Mouse (Mus musculus): ENCODE data around the gene St3gal3. TPM values are rescaled to one million over a fixed set of nuclear protein-coding genes. Genes with fewer than 3 reads are reported as not detected.

Gene St3gal3
- total and polyA plus RNA-seq, 2 experiments from 2014 or later = 11.8 to 50.9 TPM

DNA sequence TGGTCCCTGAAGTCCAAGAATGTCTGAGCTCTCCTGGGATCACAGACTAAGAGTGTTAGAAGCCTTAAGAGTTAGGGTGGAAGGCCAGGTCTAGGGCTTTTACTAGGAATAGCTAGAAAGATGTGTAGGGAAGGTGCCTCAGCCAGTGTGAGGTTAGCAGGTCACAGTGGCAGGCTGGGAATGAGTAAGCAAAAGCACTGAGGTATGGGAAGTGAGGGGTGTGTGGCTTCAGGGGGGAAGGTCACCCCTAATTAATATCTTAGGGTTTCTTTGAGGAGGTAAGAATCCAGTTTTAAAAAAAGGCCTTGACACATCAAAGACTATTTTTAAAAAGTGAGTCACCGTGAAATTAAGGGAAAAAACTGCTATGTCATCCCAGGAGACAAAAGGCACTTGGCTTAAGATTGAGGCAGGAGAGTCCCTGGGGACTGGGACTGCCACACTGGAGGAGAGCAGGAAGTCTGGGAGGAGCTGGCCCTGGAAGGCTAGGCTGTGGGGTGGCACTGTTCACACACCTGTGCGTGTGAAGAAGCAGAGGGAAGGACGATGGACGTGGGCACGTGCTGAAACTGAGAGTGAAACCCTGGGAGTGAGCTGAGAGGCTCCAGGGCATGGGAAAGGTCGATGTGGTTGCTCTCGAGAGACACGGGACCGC lies 72.8 kb downstream of the St3gal3 start:
- ATAC-seq = no peak
- Histone ChIP-seq H3K27me3 (ENCODE audit: insufficient read depth, low read length) (no peaks in the 10 kb centered on the region), H3K4me3 (ENCODE audit: low read length) (no peak overlapping the region), H3K9me3 (ENCODE audit: low read length) (no peaks in the 10 kb centered on the region), H3K4me1 (ENCODE audit: insufficient read depth, low read length) (peaks cover 3% of the 10 kb centered on the region; the same call in 1 of the 2 replicates), H3K27ac (no peak overlapping the region), H3K4me2 (ENCODE audit: low read depth, low read length) (no peak overlapping the region), H3K36me3 (ENCODE audit: insufficient read depth, low read length) (no peaks in the 10 kb centered on the region), H3K9ac (replicated peaks; ENCODE audit: low read length) (no peak overlapping the region)
- DNase-seq (ENCODE audit: low spot score) = no peak
- WGBS = 52% methylated on average over 9 of the region's 9 CpGs
- TF ChIP-seq CTCF (IDR thresholded peaks at IDR 0.05; ENCODE audit: low read depth) = no peak

- DNase-seq (ENCODE audit: low spot score) = no peak
- Histone ChIP-seq H3K9ac (replicated peaks; ENCODE audit: low read length) (no peak overlapping the region), H3K4me1 (ENCODE audit: insufficient read depth, low read length) (peaks cover 3% of the 10 kb centered on the region; the same call in 1 of the 2 replicates), H3K4me3 (ENCODE audit: low read length) (no peak overlapping the region), H3K27me3 (ENCODE audit: insufficient read depth, low read length) (no peaks in the 10 kb centered on the region), H3K9me3 (ENCODE audit: low read length) (no peaks in the 10 kb centered on the region), H3K36me3 (ENCODE audit: insufficient read depth, low read length) (no peaks in the 10 kb centered on the region), H3K27ac (no peak overlapping the region), H3K4me2 (ENCODE audit: low read depth, low read length) (no peak overlapping the region)
- ATAC-seq = no peak
- no peak for TF ChIP-seq CTCF (IDR thresholded peaks at IDR 0.05; ENCODE audit: low read depth)
- 92% methylated on average over 13 of the region's 13 CpGs for WGBS
Measured at GRCm38 (mm10) chr4:118060915-118061530, 73.7 kb downstream of the St3gal3 start.

DNA sequence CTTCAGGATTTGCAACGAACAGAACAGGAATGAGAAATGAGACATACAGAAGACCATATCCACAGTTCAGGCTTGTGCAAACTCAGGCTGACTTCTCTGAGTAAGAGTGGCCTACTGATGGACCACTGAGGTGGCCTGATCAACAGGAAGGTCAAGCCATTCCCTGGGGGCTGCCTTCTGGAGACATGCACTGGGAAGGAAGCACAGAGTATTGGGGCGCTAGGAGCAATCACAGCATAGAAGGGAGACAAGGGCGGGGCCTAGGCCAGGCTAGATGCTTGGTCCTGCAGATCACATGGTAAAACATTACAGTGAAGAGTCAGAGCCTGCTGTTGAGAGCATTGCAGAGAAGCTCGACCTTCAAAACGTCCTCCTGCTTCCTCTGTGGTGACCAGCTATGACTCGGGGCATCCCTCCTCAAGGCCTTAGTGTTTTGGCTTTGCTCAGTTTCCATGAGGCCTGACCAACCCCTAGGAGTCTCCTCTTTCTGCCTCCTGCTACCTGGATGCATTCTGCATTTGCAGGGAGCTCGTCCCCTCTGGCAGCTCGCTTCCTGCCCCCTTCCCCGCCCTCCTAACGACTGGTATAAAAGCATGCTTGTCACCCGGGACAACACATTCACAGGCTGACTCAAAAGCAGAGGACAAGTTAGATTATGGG lies 74.8 kb downstream of the St3gal3 start:
- no peak overlapping the region for H3K4me3 ChIP-seq (ENCODE audit: low read length)
- WGBS = 59% methylated on average over 11 of the region's 11 CpGs
- no peak for TF ChIP-seq CTCF (IDR thresholded peaks at IDR 0.05; ENCODE audit: low read depth)
- no peak for ATAC-seq
- no peaks in the 10 kb centered on the region for H3K27me3 ChIP-seq (ENCODE audit: insufficient read depth, low read length)
- H3K4me1 ChIP-seq (ENCODE audit: insufficient read depth, low read length) = peaks cover 3% of the 10 kb centered on the region; the same call in 1 of the 2 replicates
- H3K36me3 ChIP-seq (ENCODE audit: insufficient read depth, low read length) = no peaks in the 10 kb centered on the region
- no peak overlapping the region for H3K4me2 ChIP-seq (ENCODE audit: low read depth, low read length)
- H3K9ac ChIP-seq (replicated peaks; ENCODE audit: low read length) = no peak overlapping the region
- no peaks in the 10 kb centered on the region for H3K9me3 ChIP-seq (ENCODE audit: low read length)
- no peak for DNase-seq (ENCODE audit: low spot score)
- no peak overlapping the region for H3K27ac ChIP-seq

- Histone ChIP-seq H3K4me3 (ENCODE audit: low read length) (no peak overlapping the region), H3K27me3 (ENCODE audit: insufficient read depth, low read length) (no peaks in the 10 kb centered on the region), H3K27ac (no peak overlapping the region), H3K36me3 (ENCODE audit: insufficient read depth, low read length) (no peaks in the 10 kb centered on the region), H3K4me2 (ENCODE audit: low read depth, low read length) (no peak overlapping the region), H3K9me3 (ENCODE audit: low read length) (no peaks in the 10 kb centered on the region), H3K4me1 (ENCODE audit: insufficient read depth, low read length) (peaks cover 3% of the 10 kb centered on the region; the same call in 1 of the 2 replicates), H3K9ac (replicated peaks; ENCODE audit: low read length) (no peak overlapping the region)
- no peak for TF ChIP-seq CTCF (IDR thresholded peaks at IDR 0.05; ENCODE audit: low read depth)
- DNase-seq (ENCODE audit: low spot score) (peak; percentile 48), ATAC-seq (0 out of 2 replicates have a peak, but pooled peaks have one; percentile 43)
- WGBS = 50% methylated on average over 12 of the region's 12 CpGs
Measured at GRCm38 (mm10) chr4:118058116-118058677, 76.5 kb downstream of the St3gal3 start.

DNA sequence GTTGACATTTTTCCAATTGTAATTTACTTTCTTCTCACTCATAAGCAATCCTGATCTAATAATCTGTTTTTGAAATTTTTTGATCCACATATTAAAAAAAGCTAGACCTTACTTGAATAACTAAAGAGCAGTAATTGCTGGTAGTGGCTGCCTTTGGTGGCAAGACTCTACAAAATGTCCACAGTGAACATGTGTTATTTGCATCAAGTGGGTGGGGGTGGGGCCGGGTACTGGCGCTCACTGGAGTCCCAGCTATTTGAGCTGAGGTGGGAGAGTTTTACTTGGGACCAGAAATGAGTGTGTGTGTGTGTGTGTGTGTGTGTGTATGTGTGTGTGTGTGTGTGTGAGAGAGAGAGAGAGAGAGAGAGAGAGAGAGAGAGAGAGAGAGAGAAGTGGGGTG lies 77.6 kb downstream of the St3gal3 start:
- no peak overlapping the region for H3K4me2 ChIP-seq (ENCODE audit: low read depth, low read length)
- no peak overlapping the region for H3K4me3 ChIP-seq (ENCODE audit: low read length)
- H3K4me1 ChIP-seq (ENCODE audit: insufficient read depth, low read length) = peaks cover 3% of the 10 kb centered on the region; the same call in 1 of the 2 replicates
- no peaks in the 10 kb centered on the region for H3K27me3 ChIP-seq (ENCODE audit: insufficient read depth, low read length)
- no peak for DNase-seq (ENCODE audit: low spot score)
- no peaks in the 10 kb centered on the region for H3K36me3 ChIP-seq (ENCODE audit: insufficient read depth, low read length)
- no peak for ATAC-seq
- H3K27ac ChIP-seq = no peak overlapping the region
- H3K9ac ChIP-seq (replicated peaks; ENCODE audit: low read length) = no peak overlapping the region
- H3K9me3 ChIP-seq (ENCODE audit: low read length) = no peaks in the 10 kb centered on the region
- WGBS = 68% methylated on average over 2 of the region's 2 CpGs
- no peak for TF ChIP-seq CTCF (IDR thresholded peaks at IDR 0.05; ENCODE audit: low read depth)

- 81% methylated on average over 8 of the region's 8 CpGs for WGBS
- no peak overlapping the region for H3K4me2 ChIP-seq (ENCODE audit: low read depth, low read length)
- no peak for ATAC-seq
- no peaks in the 10 kb centered on the region for H3K9me3 ChIP-seq (ENCODE audit: low read length)
- H3K36me3 ChIP-seq (ENCODE audit: insufficient read depth, low read length) = no peaks in the 10 kb centered on the region
- H3K9ac ChIP-seq (replicated peaks; ENCODE audit: low read length) = no peak overlapping the region
- DNase-seq (ENCODE audit: low spot score) = no peak
- H3K27ac ChIP-seq = no peak overlapping the region
- H3K4me3 ChIP-seq (ENCODE audit: low read length) = no peak overlapping the region
- TF ChIP-seq CTCF (IDR thresholded peaks at IDR 0.05; ENCODE audit: low read depth) = no peak
- H3K4me1 ChIP-seq (ENCODE audit: insufficient read depth, low read length) = no peaks in the 10 kb centered on the region; the same call in 1 of the 2 replicates
- no peaks in the 10 kb centered on the region for H3K27me3 ChIP-seq (ENCODE audit: insufficient read depth, low read length)
Measured at GRCm38 (mm10) chr4:118054615-118055014, 80.1 kb downstream of the St3gal3 start.

Measured in hindbrain, postnatal 0 days (tissue).